Mouse (Mus musculus) embryonic facial prominence, embryonic 10.5 days (tissue): ENCODE measurements around the gene Wasf2. TPM values are rescaled to one million over a fixed set of nuclear protein-coding genes. Genes with fewer than 3 reads are reported as not detected.

Experiments
- DNase-seq: peaks from one replicate; pipeline ENCODE4 v3.0.0-alpha.2; 2017; ENCODE audit warnings: low spot score
- H3K27ac ChIP-seq: fragments of 300-500 bp; sonication (generic); replicated peaks from 2 replicates; pipeline ENCODE4 v1.5.1; 2016; ENCODE audit warnings: mild to moderate bottlenecking
- H3K27me3 ChIP-seq: fragments of 300-500 bp; sonication (generic); replicated peaks from 2 replicates; pipeline ENCODE4 v1.6.1; 2016; ENCODE audit warnings: low read depth, mild to moderate bottlenecking; ENCODE audit not compliant: poor library complexity, severe bottlenecking
- H3K36me3 ChIP-seq: fragments of 300-500 bp; sonication (generic); replicated peaks from 2 replicates; pipeline ENCODE4 v1.6.1; 2016; ENCODE audit warnings: mild to moderate bottlenecking, moderate library complexity
- H3K4me1 ChIP-seq: fragments of 300-500 bp; sonication (generic); 2 replicates; pipeline ENCODE4 v1.6.1; 2016
- H3K4me3 ChIP-seq: fragments of 300-500 bp; sonication (generic); 2 replicates; pipeline ENCODE4 v1.5.1; 2016; ENCODE audit warnings: mild to moderate bottlenecking, moderate library complexity
- H3K9me3 ChIP-seq: fragments of 300-500 bp; sonication (generic); 2 replicates; pipeline ENCODE4 v1.6.1; 2016; ENCODE audit warnings: mild to moderate bottlenecking
- WGBS: fragments of 180-500 bp; shearing (Covaris S2); methylation state at CpG from one replicate; pipeline ENCODE4 v1.1.7; 2016; 5-methylcytosine and 5-hydroxymethylcytosine counted together
- polyA plus RNA-seq: library from polyadenylated mRNA; unstranded; fragments of >200 nt; fragmentation: Nextera tagmentation; extraction: Ambion mirVana; gene quantifications from 2 replicates; pipeline ENCODE4 v1.2.1, GENCODE M21; 2016

The Wasf2 gene
- 66.7 and 73.0 TPM in 2 replicates for polyA plus RNA-seq

DNA sequence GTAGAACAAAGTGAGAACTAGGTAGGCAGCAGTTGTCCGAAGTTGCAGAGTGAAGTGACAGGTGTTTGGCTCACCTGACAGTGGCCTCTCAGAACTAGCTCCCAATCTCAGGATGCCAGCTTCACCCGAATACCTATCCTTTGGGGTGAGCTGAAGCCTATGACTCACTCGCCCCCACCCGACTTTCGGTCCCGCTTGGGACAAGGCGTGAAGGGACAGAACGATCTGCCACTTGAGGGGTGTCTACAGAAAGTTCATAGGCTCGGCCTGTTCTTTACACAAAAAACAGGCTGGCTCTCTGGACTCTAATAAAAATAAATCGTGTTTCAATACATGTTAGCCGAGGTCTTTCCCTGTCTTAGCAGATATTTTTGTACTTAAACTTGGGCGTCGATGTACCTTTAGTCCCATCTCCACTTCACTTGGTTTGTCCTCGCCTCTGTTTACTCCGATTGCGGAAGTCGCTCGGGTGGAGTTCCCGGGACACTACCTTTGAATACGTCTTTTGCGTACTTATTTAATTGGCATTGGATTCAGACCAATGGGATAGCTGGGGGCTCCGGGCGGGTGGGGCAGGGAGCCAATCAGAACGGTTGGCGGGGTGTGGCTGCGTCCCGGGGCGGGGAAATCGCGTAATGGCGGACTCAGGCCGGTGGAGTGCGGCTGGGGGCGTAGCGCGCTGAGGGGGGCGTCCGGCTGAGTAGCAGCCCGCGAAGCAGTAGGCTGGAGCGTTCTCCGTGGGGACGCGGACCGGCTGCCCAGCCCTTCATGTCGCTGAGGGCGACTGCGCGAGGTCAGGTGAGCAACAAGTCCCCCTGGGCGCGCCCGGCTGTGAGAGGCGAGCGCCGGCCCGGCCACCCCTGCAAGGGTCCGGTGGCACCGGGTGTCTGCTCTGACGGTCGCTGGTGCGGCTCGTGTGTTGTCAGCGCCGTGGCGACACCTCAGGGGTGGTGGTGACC, at the start of gene Wasf2:
Gene Wasf2, plus strand, starts transcription at position 575 of the 959 bp plus-strand sequence.
- peak within 1 kb of the TSS; percentile 95 for H3K27ac ChIP-seq
- under 1% methylated on average over 65 of the region's 65 CpGs for WGBS
- H3K27me3 ChIP-seq, result no peaks in the 10 kb centered on the region
- peak; percentile 97 for DNase-seq
- 0 out of 2 replicates have a peak, but pooled peaks cover 2% of the 10 kb centered on the region for H3K9me3 ChIP-seq
- H3K36me3 ChIP-seq, result peaks cover 17% of the 10 kb centered on the region
- H3K4me3 ChIP-seq, result peak within 1 kb of the TSS; percentile 97
- peaks cover 31% of the 10 kb centered on the region for H3K4me1 ChIP-seq

DNA sequence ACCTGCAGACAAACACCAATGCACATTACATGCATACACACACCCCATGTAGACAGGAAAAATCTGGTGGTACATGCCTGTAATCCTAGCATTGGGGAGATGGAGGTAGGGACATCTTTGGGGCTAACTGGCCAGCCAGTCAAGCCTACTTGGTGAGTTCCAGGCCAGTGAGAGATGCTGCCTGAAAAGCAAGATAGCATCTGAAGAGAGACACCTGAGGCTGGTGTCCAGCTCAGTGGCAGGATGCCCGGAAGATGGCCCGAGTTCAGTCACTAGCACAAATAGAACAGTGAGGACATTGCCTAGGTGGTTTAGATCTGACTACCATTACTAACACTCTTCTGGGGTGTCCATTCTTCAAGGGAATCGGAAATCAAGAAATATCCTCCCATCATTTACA, 49.4 kb upstream of the Wasf2 start:
- no peak for DNase-seq
- no peaks in the 10 kb centered on the region for H3K9me3 ChIP-seq
- H3K27ac ChIP-seq, result no peak overlapping the region
- 90% methylated on average over 3 of the region's 3 CpGs for WGBS
- peaks cover 42% of the 10 kb centered on the region for H3K36me3 ChIP-seq
- H3K4me3 ChIP-seq, result no peak overlapping the region
- H3K27me3 ChIP-seq, result peaks cover 18% of the 10 kb centered on the region
- peaks cover 40% of the 10 kb centered on the region for H3K4me1 ChIP-seq

DNA sequence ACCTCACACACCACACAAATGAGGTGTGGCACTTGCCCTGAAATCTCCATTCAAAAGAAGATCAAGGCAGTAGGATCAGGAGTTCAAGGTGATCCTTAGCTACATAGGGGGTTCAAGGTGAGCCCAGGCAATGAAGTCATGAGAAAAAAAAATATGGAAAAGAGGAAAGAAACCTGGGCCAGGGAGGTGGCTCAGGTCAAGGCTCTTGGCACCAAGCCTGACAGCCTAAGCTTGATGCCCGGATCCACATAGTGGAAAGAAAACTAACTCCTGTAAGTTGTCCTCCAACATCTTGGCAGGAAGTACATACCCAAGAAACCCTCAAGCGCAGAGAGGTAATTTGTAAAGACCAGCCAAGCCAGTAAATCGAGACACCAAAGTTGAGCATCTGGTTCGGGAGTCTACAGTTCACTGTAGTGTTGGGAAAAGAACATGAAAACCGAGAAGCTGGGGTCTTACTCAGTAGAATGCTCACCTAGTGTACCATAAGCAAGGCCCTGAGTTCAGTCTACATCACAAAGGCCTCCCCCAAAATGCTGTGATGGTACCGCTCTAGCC, 48.0 kb upstream of the Wasf2 start:
- DNase-seq, result no peak
- Histone ChIP-seq H3K4me1 (peaks cover 51% of the 10 kb centered on the region), H3K36me3 (peaks cover 29% of the 10 kb centered on the region), H3K27ac (no peak overlapping the region), H3K27me3 (peaks cover 32% of the 10 kb centered on the region), H3K4me3 (no peak overlapping the region), H3K9me3 (no peaks in the 10 kb centered on the region)
- 88% methylated on average over 6 of the region's 6 CpGs for WGBS

- Histone ChIP-seq H3K27ac (peak overlapping the region; percentile 73), H3K36me3 (peaks cover 12% of the 10 kb centered on the region), H3K9me3 (no peaks in the 10 kb centered on the region), H3K27me3 (peaks cover 34% of the 10 kb centered on the region), H3K4me3 (peak overlapping the region; percentile 59; the same call in 1 of the 2 replicates), H3K4me1 (peaks cover 50% of the 10 kb centered on the region)
- peak; percentile 39 for DNase-seq
- 21% methylated on average over 3 of the region's 3 CpGs for WGBS
Measured at GRCm38 (mm10) chr4:133083991-133084861, 46.1 kb upstream of the Wasf2 start.

- peak; percentile 67 for DNase-seq
- 1% methylated on average over 53 of the region's 53 CpGs for WGBS
- Histone ChIP-seq H3K4me1 (peaks cover 48% of the 10 kb centered on the region), H3K27me3 (peaks cover 39% of the 10 kb centered on the region), H3K36me3 (peaks cover 2% of the 10 kb centered on the region; the same call in 1 of the 2 replicates), H3K27ac (peak overlapping the region; percentile 73), H3K9me3 (no peaks in the 10 kb centered on the region), H3K4me3 (peak overlapping the region; percentile 59)
Measured at GRCm38 (mm10) chr4:133085011-133085782, 45.1 kb upstream of the Wasf2 start.

GRCm38 (mm10) chr4:133085783-133086342, 44.4 kb upstream of the Wasf2 start:
- peaks cover 55% of the 10 kb centered on the region for H3K4me1 ChIP-seq
- peaks cover 40% of the 10 kb centered on the region for H3K27me3 ChIP-seq
- H3K4me3 ChIP-seq, result peak overlapping the region; percentile 59
- peak overlapping the region; percentile 73; the same call in 1 of the 2 replicates for H3K27ac ChIP-seq
- H3K36me3 ChIP-seq, result no peaks in the 10 kb centered on the region; the same call in 1 of the 2 replicates
- no peaks in the 10 kb centered on the region for H3K9me3 ChIP-seq
- DNase-seq, result peak; percentile 60
- 11% methylated on average over 12 of the region's 12 CpGs for WGBS

DNA sequence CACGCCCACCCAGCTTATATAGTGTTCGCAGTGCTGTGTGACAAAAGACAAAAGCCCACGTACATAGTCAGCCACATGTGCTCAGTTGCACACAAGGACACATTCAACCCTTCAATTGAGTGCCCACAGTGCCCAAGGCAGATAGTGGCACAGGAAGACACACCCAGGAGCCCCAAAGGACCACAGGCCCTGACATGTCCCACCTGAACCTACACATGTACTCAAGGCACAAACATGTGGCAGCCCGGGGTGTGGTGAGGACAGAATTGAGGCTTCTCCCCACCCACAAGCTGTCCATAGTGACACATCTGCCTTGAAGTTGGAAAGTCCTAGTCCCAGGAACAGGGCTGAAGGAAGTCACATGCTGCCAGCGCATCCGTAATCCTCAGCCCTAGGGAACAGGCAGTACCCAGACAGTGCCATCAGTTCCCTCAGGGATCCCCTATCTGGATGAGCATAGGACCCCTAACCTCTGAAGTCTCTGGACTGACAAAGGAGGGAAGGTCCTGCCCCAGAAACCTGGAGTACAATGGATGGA, 43.1 kb upstream of the Wasf2 start:
- DNase-seq, result no peak
- H3K4me1 ChIP-seq, result peaks cover 65% of the 10 kb centered on the region
- peaks cover 50% of the 10 kb centered on the region for H3K27me3 ChIP-seq
- WGBS, result 89% methylated on average over 6 of the region's 6 CpGs
- H3K9me3 ChIP-seq, result no peaks in the 10 kb centered on the region
- H3K4me3 ChIP-seq, result no peak overlapping the region
- no peak overlapping the region for H3K27ac ChIP-seq
- H3K36me3 ChIP-seq, result no peaks in the 10 kb centered on the region

DNA sequence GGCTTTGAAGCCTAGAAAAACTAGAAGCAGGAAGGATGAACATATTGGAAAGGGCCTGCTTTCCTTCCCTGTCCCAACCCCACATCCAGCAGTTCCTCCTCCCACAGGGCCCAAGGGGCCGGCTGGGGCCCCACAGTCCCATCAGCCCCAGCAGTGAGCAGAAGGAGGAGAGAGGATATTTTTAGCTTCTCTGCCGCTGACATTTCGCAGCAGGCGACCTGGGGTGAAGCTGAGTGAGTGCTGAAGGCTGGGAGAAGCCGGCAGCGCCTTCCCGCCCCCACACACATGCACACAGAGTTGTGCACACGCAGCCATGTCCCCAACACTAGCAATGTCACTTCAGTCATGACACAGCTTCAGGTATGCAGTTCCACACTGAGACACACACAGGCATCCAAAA, 42.5 kb upstream of the Wasf2 start:
- Histone ChIP-seq H3K27ac (0 out of 2 replicates have a peak overlapping the region, but pooled peaks have one; percentile 59), H3K9me3 (no peaks in the 10 kb centered on the region), H3K4me3 (no peak overlapping the region), H3K27me3 (peaks cover 56% of the 10 kb centered on the region), H3K36me3 (no peaks in the 10 kb centered on the region), H3K4me1 (peaks cover 71% of the 10 kb centered on the region)
- 45% methylated on average over 8 of the region's 8 CpGs for WGBS
- no peak for DNase-seq

DNA sequence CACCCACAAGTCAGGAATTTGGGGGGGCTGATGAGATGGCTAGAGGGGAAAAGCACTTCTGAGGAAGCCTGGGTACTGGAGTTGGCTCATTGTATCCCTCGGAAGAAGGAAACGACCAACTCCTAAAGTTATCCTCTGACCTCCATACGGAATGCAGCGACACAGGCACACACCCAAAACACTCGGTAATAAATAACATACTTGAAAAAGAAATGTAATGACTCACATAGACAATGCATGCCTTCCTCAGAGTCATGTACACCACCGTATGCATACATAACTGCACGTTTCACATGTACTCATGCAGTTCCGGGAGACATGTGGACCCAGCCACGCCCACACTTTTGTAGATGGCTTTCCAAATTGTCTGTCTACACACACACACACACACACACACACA, 41.0 kb upstream of the Wasf2 start:
- H3K4me1 ChIP-seq, result peaks cover 79% of the 10 kb centered on the region
- H3K27me3 ChIP-seq, result peaks cover 67% of the 10 kb centered on the region
- H3K36me3 ChIP-seq, result no peaks in the 10 kb centered on the region
- H3K27ac ChIP-seq, result no peak overlapping the region; the same call in 1 of the 2 replicates
- H3K9me3 ChIP-seq, result no peaks in the 10 kb centered on the region
- no peak for DNase-seq
- H3K4me3 ChIP-seq, result no peak overlapping the region
- 93% methylated on average over 9 of the region's 9 CpGs for WGBS

DNA sequence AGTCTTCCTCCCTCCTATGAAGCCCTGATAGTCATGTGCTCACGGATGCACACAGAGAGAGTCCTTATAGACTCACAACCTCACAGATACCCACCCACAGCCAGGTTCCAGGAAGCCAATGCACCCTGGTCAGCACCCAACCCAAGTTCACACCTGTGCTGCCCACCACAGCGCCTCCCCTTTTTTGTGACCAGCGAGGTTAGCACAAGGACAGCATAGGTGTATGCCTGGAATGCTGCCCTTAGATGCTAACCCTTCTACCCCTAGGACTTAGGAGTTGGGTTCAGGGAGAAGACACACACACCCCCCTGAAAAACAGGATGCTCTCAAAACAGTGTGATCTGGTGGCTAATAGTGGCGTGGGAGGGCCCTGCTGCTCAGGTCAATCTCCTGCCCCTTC, 40.5 kb upstream of the Wasf2 start:
- no peak overlapping the region for H3K4me3 ChIP-seq
- no peaks in the 10 kb centered on the region for H3K36me3 ChIP-seq
- H3K27ac ChIP-seq, result peak overlapping the region; percentile 82
- H3K9me3 ChIP-seq, result no peaks in the 10 kb centered on the region
- H3K4me1 ChIP-seq, result peaks cover 79% of the 10 kb centered on the region
- peaks cover 67% of the 10 kb centered on the region for H3K27me3 ChIP-seq
- no peak for DNase-seq
- WGBS, result 71% methylated on average over 4 of the region's 4 CpGs

DNA sequence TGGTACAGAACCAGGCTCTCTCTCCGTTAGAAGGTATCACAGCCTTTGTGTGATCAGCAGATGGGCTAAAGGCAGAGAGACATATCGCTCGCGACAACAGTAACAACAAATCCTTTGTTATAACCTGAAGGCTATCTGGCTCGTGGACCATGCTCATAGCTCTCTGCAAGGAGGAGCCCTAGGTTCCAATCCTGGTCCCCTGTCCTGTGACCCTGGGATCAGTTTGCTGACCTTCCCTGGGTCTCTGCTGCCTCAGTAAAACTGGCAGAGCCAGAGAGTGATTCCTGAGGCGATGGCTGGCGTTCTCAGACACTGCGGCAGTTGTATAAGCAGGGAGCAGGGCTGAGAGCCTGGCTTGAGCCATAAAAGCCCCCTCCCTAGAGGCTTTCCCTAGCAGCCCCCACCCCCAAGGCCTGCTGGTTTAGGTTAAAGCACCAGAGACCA, 40.0 kb upstream of the Wasf2 start:
- Histone ChIP-seq H3K36me3 (no peaks in the 10 kb centered on the region), H3K9me3 (no peaks in the 10 kb centered on the region), H3K27me3 (peaks cover 67% of the 10 kb centered on the region), H3K27ac (peak overlapping the region; percentile 82), H3K4me3 (peak overlapping the region; percentile 2; the same call in 1 of the 2 replicates), H3K4me1 (peaks cover 79% of the 10 kb centered on the region)
- WGBS, result 26% methylated on average over 8 of the region's 8 CpGs
- DNase-seq, result peak; percentile 51
